Mouse (Mus musculus) MEL (cell line): ENCODE results near the gene Map7d3. TPM values are rescaled to one million over a fixed set of nuclear protein-coding genes. Genes with fewer than 3 reads are reported as not detected.

Source experiments
- DNase-seq: peaks from one replicate; pipeline ENCODE4 v3.0.0; 2011; ENCODE audit warnings: low read depth, low spot score
- H3K27ac ChIP-seq: 2 replicates; pipeline ENCODE4 v1.5.1; 2012; ENCODE audit warnings: low read depth, mild to moderate bottlenecking, control low read depth, low read length, moderate library complexity; ENCODE audit not compliant: control insufficient read depth
- H3K27me3 ChIP-seq, 2 experiments: fragments of 150-350 bp in 1 of 2; sonication (generic) in 1 of 2; 2 replicates each; pipeline ENCODE4 v1.6.1; 2012; ENCODE audit warnings: low read length in 2 of 2, mild to moderate bottlenecking in 2 of 2, improper control_type of control experiment in 1 of 2, moderate library complexity in 1 of 2; ENCODE audit not compliant: insufficient read depth in 2 of 2, control insufficient read depth in 1 of 2
- H3K36me3 ChIP-seq, 2 experiments: 2 replicates each; pipeline ENCODE4 v1.6.1; 2012 to 2014; ENCODE audit warnings: low read length in 2 of 2, improper control_type of control experiment in 1 of 2, inconsistent platforms in 1 of 2, mild to moderate bottlenecking in 1 of 2; ENCODE audit not compliant: insufficient read depth in 2 of 2, control insufficient read depth in 1 of 2
- H3K4me1 ChIP-seq, 2 experiments: fragments of 150-350 bp in 1 of 2; sonication (generic) in 1 of 2; 2 replicates each; pipeline ENCODE4 v1.6.1; 2012; ENCODE audit warnings: low read length in 2 of 2, improper control_type of control experiment in 1 of 2, mild to moderate bottlenecking in 1 of 2; ENCODE audit not compliant: insufficient read depth in 2 of 2, control insufficient read depth in 1 of 2
- H3K4me3 ChIP-seq, 2 experiments: fragments of 150-350 bp in 1 of 2; sonication (generic) in 1 of 2; 2 replicates each; pipeline ENCODE4 v1.5.1; 2012; ENCODE audit warnings: low read depth in 2 of 2, low read length in 2 of 2, mild to moderate bottlenecking in 2 of 2, moderate library complexity in 2 of 2, control low read depth in 1 of 2, improper control_type of control experiment in 1 of 2; ENCODE audit not compliant: control insufficient read depth in 1 of 2, insufficient read depth in 1 of 2
- H3K79me2 ChIP-seq: 2 replicates; pipeline ENCODE4 v1.6.1; 2012; ENCODE audit warnings: mild to moderate bottlenecking, low read length, moderate library complexity; ENCODE audit not compliant: control insufficient read depth, poor library complexity, insufficient read depth
- H3K9ac ChIP-seq: 2 replicates; pipeline ENCODE4 v1.6.1; 2012; ENCODE audit warnings: low read depth, mild to moderate bottlenecking, control low read depth, low read length, moderate library complexity; ENCODE audit not compliant: control insufficient read depth, poor library complexity, severe bottlenecking
- H3K9me3 ChIP-seq: fragments of 150-350 bp; sonication (generic); replicated peaks from 2 replicates; pipeline ENCODE4 v1.6.1; 2012; ENCODE audit warnings: mild to moderate bottlenecking, low read length, improper control_type of control experiment, moderate library complexity; ENCODE audit not compliant: insufficient read depth
- BHLHE40 ChIP-seq: IDR thresholded peaks from 2 replicates; pipeline ENCODE4 v1.6.1; 2012; ENCODE audit warnings: low read depth, mild to moderate bottlenecking, inconsistent platforms, low read length, improper control_type of control experiment, borderline replicate concordance
- E2F4 ChIP-seq: IDR thresholded peaks from 2 replicates; pipeline ENCODE4 v1.6.1; 2011; ENCODE audit warnings: low read depth, low read length, improper control_type of control experiment, borderline replicate concordance
- ELF1 ChIP-seq: IDR thresholded peaks from 2 replicates; pipeline ENCODE4 v1.6.1; 2014; ENCODE audit warnings: low read depth, mild to moderate bottlenecking, inconsistent platforms, low read length, improper control_type of control experiment, moderate library complexity
- EP300 ChIP-seq, 2 experiments: IDR thresholded peaks; 2 replicates each; pipeline ENCODE4 v1.6.1; 2011; ENCODE audit warnings: improper control_type of control experiment in 2 of 2, low read length in 2 of 2, low read depth in 1 of 2, mild to moderate bottlenecking in 1 of 2
- ETS1 ChIP-seq: IDR thresholded peaks from 2 replicates; pipeline ENCODE4 v1.6.1; 2012; ENCODE audit warnings: low read depth, mild to moderate bottlenecking, inconsistent platforms, low read length, improper control_type of control experiment, moderate library complexity
- GATA1 ChIP-seq: IDR thresholded peaks from 2 replicates; pipeline ENCODE4 v1.6.1; 2011; ENCODE audit warnings: low read depth, low read length, improper control_type of control experiment
- MAFK ChIP-seq: IDR thresholded peaks from 2 replicates; pipeline ENCODE4 v1.6.1; 2011; ENCODE audit warnings: low read depth, mild to moderate bottlenecking, low read length, improper control_type of control experiment, borderline replicate concordance
- MEF2A ChIP-seq: IDR thresholded peaks from 2 replicates; pipeline ENCODE4 v1.6.1; 2014; ENCODE audit warnings: low read depth, mild to moderate bottlenecking, inconsistent platforms, low read length, improper control_type of control experiment; ENCODE audit not compliant: poor library complexity, insufficient replicate concordance, severe bottlenecking; ENCODE audit errors: extremely low read depth
- MXI1 ChIP-seq: IDR thresholded peaks from 2 replicates; pipeline ENCODE4 v1.6.1; 2011; ENCODE audit warnings: mild to moderate bottlenecking, low read depth, low read length, improper control_type of control experiment
- MYC ChIP-seq: IDR thresholded peaks from 2 replicates; pipeline ENCODE4 v1.6.1; 2011; ENCODE audit warnings: low read depth, mild to moderate bottlenecking, low read length, improper control_type of control experiment, moderate library complexity
- NRF1 ChIP-seq: IDR thresholded peaks from 2 replicates; pipeline ENCODE4 v1.6.1; 2014; ENCODE audit warnings: low read depth, mild to moderate bottlenecking, inconsistent platforms, low read length, improper control_type of control experiment, moderate library complexity; ENCODE audit not compliant: poor library complexity, insufficient read depth, severe bottlenecking
- POLR2A ChIP-seq, 2 experiments: IDR thresholded peaks; 2 replicates each; pipeline ENCODE4 v1.6.1; 2011 to 2012; ENCODE audit warnings: low read length in 2 of 2, mild to moderate bottlenecking in 2 of 2, control low read depth in 1 of 2, improper control_type of control experiment in 1 of 2, low read depth in 1 of 2, moderate library complexity in 1 of 2; ENCODE audit not compliant: control insufficient read depth in 1 of 2, insufficient read depth in 1 of 2, poor library complexity in 1 of 2
- POLR2AphosphoS5 ChIP-seq: IDR thresholded peaks from 2 replicates; pipeline ENCODE4 v1.6.1; 2012; ENCODE audit warnings: low read depth, borderline replicate concordance, mild to moderate bottlenecking, inconsistent platforms, low read length, moderate library complexity, mixed read lengths
- RCOR1 ChIP-seq: IDR thresholded peaks from 2 replicates; pipeline ENCODE4 v1.6.1; 2012; ENCODE audit warnings: low read depth, mild to moderate bottlenecking, inconsistent platforms, low read length, improper control_type of control experiment
- SIN3A ChIP-seq: IDR thresholded peaks from 2 replicates; pipeline ENCODE4 v1.6.1; 2012; ENCODE audit warnings: low read length, improper control_type of control experiment, inconsistent platforms
- SMC3 ChIP-seq: IDR thresholded peaks from 2 replicates; pipeline ENCODE4 v1.6.1; 2011; ENCODE audit warnings: low read depth, low read length, improper control_type of control experiment
- TAL1 ChIP-seq: IDR thresholded peaks from 2 replicates; pipeline ENCODE4 v1.6.1; 2012; ENCODE audit warnings: mild to moderate bottlenecking, inconsistent platforms, low read length, moderate library complexity, mixed read lengths
- TBP ChIP-seq: IDR thresholded peaks from 2 replicates; pipeline ENCODE4 v1.8.0; 2011; ENCODE audit warnings: low read depth, low read length, improper control_type of control experiment
- USF1 ChIP-seq: IDR thresholded peaks from 2 replicates; pipeline ENCODE4 v1.6.1; 2014; ENCODE audit warnings: low read depth, mild to moderate bottlenecking, inconsistent platforms, low read length, improper control_type of control experiment, moderate library complexity
- ZMIZ1 ChIP-seq: IDR thresholded peaks from 2 replicates; pipeline ENCODE4 v1.6.1; 2012; ENCODE audit warnings: low read depth, mild to moderate bottlenecking, inconsistent platforms, low read length, improper control_type of control experiment, moderate library complexity
- ZNF384 ChIP-seq: IDR thresholded peaks from 2 replicates; pipeline ENCODE4 v1.6.1; 2012; ENCODE audit warnings: low read depth, mild to moderate bottlenecking, inconsistent platforms, low read length, improper control_type of control experiment
- polyA plus RNA-seq, 2 experiments: library from polyadenylated mRNA; stranded (reverse) in 1 of 2; unstranded in 1 of 2; fragments of >175 nt in 1 of 2; fragments of >200 nt in 1 of 2; gene quantifications; 2 replicates each; pipeline versions ENCODE4 v1.2.1 to v1.2.4; 2012; ENCODE audit warnings: low replicate concordance in 2 of 2, low read depth in 1 of 2; ENCODE audit not compliant: insufficient read length in 2 of 2, insufficient read depth in 1 of 2, missing spikeins in 1 of 2
- total RNA-seq: library from RNA; depleted of rRNA; stranded (reverse); fragments of 300-350 nt; gene quantifications from 2 replicates; pipeline ENCODE4 v1.2.3, GENCODE M21; 2012

The Map7d3 gene
- total and polyA plus RNA-seq, 3 experiments = not detected

DNA sequence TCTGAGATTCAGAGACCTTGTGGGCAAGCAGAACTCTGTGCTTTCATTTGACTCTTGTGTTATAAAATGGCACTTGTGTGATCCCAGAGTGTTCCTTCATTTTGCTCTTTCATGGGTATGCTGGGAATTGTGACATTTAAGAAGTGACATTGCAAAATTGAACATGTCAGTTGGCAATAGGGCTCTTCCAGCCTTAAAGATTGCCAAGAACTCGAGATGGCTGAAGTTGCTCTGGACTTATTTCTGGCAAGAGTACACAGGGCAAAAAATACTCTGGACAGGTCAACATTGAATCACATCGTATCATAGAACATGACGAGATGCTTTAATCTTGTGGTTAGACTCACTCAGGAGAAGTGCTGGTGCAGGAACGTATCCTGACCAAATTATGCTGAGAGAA is 48.8 kb downstream of the Map7d3 start:
- no peak overlapping the region for H3K4me3 ChIP-seq
- no peaks in the 10 kb centered on the region; a peak in 1 of 4 replicates for H3K27me3 ChIP-seq
- no peak overlapping the region for H3K27ac ChIP-seq
- H3K79me2 ChIP-seq = no peaks in the 10 kb centered on the region
- no peaks in the 10 kb centered on the region for H3K9me3 ChIP-seq
- no peak for DNase-seq
- H3K9ac ChIP-seq = no peak overlapping the region
- H3K4me1 ChIP-seq = no peaks in the 10 kb centered on the region
- H3K36me3 ChIP-seq = no peaks in the 10 kb centered on the region
- TF ChIP-seq POLR2AphosphoS5 (no peak), MAFK (no peak), ETS1 (no peak), USF1 (no peak), SMC3 (no peak), TBP (no peak), MYC (no peak), MXI1 (no peak), EP300 (IDR thresholded peaks at IDR 0.05; ENCODE audit: low read depth in 1 of 2, low read length in 2 of 2) (no peak), ZNF384 (no peak), E2F4 (no peak), RCOR1 (no peak), ELF1 (no peak), TAL1 (no peak), GATA1 (no peak), NRF1 (no peak), POLR2A (IDR thresholded peaks at IDR 0.05; ENCODE audit: control insufficient read depth in 1 of 2, insufficient read depth in 1 of 2, low read depth in 1 of 2, low read length in 2 of 2, poor library complexity in 1 of 2) (no peak), SIN3A (no peak)

- Histone ChIP-seq H3K27ac (no peak overlapping the region), H3K36me3 (no peaks in the 10 kb centered on the region), H3K27me3 (no peaks in the 10 kb centered on the region), H3K4me3 (no peak overlapping the region), H3K9me3 (no peaks in the 10 kb centered on the region), H3K79me2 (no peaks in the 10 kb centered on the region), H3K9ac (no peak overlapping the region), H3K4me1 (no peaks in the 10 kb centered on the region)
- no peak for DNase-seq
- no peak for TF ChIP-seq BHLHE40
- TF ChIP-seq MEF2A = no peak
- TF ChIP-seq ZMIZ1 = no peak
- TF ChIP-seq POLR2AphosphoS5 = no peak
Measured at GRCm38 (mm10) chrX:56771751-56772150, 50.4 kb downstream of the Map7d3 start.
